Mouse (Mus musculus): ENCODE results near the gene Adamtsl5. TPM values are rescaled to one million over a fixed set of nuclear protein-coding genes. Genes with fewer than 3 reads are reported as not detected.

Gene Adamtsl5
- 10 to 100 TPM; 36.9 to 42.9 TPM for total RNA-seq (2021)

DNA sequence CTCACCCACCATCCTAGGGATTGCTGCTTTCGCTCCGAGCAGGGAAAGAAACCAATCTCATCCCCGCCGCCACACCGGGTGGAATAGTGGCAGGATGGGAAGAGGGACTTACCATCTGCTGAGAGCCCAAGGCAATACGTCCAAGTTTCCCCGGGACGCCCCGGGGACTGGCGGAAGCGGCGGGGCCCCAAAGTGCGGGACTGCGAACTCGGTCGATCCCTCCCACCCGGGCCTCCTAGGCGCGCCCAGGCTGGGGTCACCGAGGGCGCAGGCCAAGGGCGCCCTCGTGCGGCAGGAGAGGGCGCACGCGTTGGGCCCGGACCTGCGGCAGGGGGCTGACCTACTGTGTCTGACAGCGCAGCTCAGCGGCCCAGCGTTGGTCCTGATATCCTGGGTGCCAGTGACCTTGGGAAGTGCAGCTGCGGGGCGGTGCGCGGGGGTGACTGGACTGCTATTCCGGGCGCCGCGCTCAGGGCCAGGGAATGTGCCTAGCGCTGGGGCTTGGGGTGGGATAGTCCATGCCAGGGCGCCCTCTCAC lies at the start of gene Adamtsl5:
Gene Adamtsl5 (minus strand): TSS at position 169 of the 538 bp plus-strand sequence.
- DNase-seq: peak; percentile 82
- intact Hi-C loops (cut with DNase I): loop anchor here (1.0 to 10.0 kb wide), 2 partner anchors 53 to 174 kb away; partner anchors contain the start of genes 1600002K03Rik, Apc2 and Efna2

- DNase-seq: no peak
- intact Hi-C loops (cut with DNase I): no loop called here
These were observed 49.4 kb upstream of the Adamtsl5 start for GRCm38 (mm10) chr10:80397524-80398173.

DNA sequence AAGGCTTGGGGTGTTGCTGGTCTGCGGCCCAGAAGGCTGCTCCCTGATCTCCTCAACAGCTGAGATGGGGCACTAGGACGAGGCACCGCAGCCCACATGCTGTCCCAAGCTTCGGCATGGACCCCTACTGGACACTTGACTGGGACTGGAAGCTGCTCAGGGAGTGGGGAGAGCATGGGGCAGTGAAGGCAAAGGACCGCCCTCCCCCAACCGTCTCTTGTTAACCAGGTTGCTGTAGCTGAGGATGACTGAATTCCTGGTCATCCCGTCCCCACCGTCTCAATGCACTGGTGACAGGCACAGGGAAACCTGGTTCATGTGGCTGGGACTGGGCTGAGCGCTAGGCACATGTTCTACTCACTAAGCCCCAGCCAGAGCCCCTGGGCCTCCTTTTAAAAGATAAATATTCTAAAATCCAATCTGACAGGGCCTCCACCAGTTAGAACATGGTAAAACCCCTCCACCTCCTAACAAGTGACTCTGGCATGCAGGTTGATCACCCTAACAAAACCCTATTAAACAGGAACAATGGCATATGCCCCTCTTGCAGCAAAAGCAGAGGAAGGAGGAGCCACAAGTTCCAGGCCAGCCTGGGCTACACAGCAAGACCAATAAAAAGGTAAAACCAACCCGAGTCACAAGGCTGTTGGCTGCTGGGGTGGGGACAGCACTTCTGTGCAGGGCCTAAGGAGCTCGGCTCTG lies 48.8 kb upstream of the Adamtsl5 start:
- no peak for DNase-seq
- intact Hi-C loops (cut with DNase I): no loop called here

DNA sequence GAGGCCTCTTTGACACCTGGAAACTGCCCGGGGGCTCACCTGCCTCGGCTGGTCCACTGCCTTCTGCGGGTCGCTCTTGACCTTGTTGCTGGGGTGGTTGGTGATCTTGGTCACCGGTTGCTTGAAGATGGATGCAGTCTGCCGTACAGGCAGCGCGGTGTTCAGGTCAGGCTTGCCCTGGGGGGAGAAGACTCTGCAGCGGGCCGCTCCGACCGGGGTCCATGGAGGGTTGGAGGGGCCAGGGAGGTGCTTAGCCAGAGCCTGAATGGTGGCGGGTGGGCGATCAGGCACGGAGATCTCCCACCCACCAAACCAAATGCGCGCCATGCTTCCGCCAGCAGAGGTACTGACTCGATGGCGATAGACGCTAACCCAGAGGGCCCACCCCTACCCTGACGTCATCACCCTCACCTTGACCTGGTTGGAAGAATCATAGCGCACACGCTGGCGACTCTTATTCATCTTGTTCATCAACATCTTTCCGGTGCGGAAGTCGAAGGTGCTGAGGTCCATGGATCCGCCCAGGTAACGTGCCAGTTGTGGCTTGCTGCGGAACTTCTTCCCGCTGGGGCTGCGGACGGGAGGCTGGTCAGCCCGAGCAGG lies 46.9 kb upstream of the Adamtsl5 start:
- no peak for DNase-seq
- intact Hi-C loops (cut with DNase I): no loop called here

- DNase-seq: no peak
- intact Hi-C loops (cut with DNase I): no loop called here
These were observed 44.5 kb upstream of the Adamtsl5 start for GRCm38 (mm10) chr10:80392687-80393086.

DNA sequence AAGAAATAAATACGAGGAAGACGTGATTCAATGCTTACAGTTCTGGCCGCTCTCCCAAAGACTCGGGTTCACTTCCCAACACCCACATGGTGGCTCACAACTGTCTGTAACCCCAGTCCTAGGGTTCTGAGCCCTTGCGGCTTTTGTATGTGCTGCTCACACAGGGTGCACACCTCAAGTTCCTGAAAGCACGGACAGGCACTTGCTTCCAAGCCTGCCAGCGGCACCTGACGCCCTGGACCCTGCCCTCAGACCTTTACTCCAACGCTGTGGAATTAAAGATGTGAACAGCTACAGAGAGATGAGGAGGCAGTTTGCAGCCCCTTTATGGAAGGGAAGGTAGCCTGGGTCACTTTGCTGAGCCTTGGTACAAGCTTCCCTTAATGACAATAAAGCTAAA lies 42.5 kb upstream of the Adamtsl5 start:
- intact Hi-C loops (cut with DNase I): no loop called here

DNA sequence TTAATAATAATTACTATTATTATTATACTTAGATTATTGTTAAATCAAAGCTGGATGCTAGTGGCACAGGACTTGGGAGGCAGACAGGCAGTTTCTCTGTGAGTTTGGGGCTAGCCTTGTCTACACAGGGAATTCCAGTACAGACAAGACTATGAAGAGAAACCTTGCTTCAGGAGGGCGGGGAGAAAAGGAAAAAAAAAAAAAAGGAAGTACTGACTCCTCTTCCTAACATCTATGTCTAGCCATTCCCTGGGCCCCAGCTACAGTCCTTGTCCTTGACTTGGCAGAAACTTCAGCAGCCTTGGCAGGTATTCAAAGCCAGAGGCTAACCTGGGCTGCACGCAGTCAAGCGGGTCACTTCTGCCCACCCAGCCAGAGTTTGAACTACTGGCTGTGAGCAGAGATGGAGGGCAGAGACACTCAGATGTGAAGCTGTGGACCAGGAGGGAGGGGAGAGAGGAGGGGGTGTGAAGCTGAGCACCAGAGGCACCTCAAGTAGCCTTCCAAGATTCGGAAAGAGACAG lies 41.0 kb upstream of the Adamtsl5 start:
- DNase-seq: no peak
- intact Hi-C loops (cut with DNase I): no loop called here

More for the DNA sequence above, 42.5 kb upstream of the Adamtsl5 start:
- no peak for DNase-seq

GRCm38 (mm10) chr10:80388731-80389130 lies 40.5 kb upstream of the Adamtsl5 start:
- intact Hi-C loops (cut with DNase I): no loop called here
- DNase-seq: no peak

DNA sequence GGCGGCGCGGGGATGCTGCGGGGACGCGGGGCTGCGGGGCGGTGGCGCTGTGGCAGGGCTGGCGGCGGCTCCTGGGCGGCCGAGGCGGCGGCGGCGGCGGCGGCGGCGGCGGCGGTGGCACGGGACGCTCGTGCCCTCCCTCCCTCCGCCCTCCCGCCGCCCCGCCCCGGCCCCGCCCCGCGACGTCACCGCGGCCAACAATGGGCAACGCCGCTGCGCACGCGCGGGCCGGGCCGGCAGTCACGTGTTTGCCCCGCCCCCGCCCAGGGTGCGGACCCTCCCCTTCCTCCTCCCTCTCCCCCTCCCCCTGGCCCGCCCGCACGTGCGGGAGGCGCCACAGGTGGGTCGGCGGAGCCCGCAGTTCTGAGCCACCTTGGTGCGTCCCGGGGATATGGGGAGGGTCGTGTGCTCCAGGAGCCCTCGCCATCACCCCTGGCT lies 39.3 kb upstream of the Adamtsl5 start, which contains the start of gene Mex3d:
Gene Mex3d (minus strand): TSS at position 138 of the 438 bp plus-strand sequence.
- intact Hi-C loops (cut with DNase I): no loop called here
- peak; percentile 89 to 90 for DNase-seq

- no peak for DNase-seq
- intact Hi-C loops (cut with DNase I): no loop called here
These were observed 38.7 kb upstream of the Adamtsl5 start for GRCm38 (mm10) chr10:80386735-80387471.

- intact Hi-C loops (cut with DNase I): no loop called here
- DNase-seq: peak; percentile 56 to 65
These were observed 37.9 kb upstream of the Adamtsl5 start for GRCm38 (mm10) chr10:80385811-80386734.

- intact Hi-C loops (cut with DNase I): no loop called here
- DNase-seq: no peak
These were observed 37.1 kb upstream of the Adamtsl5 start for GRCm38 (mm10) chr10:80385310-80385709.

GRCm38 (mm10) chr10:80384709-80385108 lies 36.5 kb upstream of the Adamtsl5 start:
- DNase-seq: no peak
- intact Hi-C loops (cut with DNase I): no loop called here

DNA sequence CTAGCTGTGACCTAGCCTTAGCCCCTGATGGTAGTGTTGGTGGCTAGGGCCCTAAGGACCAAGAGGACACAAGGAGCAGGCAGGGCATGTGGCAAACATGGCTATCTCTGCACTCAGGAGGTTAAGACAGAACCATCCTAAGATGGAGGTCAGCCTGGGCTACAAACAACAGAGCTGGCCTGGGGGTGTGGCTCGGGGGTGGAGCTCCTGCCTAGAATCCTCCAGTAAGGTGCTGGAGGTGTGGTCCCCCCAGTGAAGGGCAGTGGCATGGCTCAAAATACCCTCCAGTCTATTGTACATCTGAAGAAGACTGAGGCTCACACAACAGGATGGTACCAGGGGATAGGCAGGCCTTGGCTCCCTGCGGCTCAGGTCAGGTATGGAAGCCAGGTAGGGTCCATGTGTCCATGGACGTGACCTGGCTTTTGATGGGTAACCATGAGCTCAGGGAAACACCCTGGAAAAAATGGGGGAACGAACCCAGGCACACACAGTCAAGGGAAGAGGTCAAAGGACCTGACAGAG lies 36.0 kb upstream of the Adamtsl5 start:
- no peak for DNase-seq
- intact Hi-C loops (cut with DNase I): no loop called here

- no peak for DNase-seq
- intact Hi-C loops (cut with DNase I): no loop called here
These were observed 35.2 kb upstream of the Adamtsl5 start for GRCm38 (mm10) chr10:80383431-80383830.

- intact Hi-C loops (cut with DNase I): no loop called here
- DNase-seq: no peak
These were observed 34.6 kb upstream of the Adamtsl5 start for GRCm38 (mm10) chr10:80382641-80383365.

DNA sequence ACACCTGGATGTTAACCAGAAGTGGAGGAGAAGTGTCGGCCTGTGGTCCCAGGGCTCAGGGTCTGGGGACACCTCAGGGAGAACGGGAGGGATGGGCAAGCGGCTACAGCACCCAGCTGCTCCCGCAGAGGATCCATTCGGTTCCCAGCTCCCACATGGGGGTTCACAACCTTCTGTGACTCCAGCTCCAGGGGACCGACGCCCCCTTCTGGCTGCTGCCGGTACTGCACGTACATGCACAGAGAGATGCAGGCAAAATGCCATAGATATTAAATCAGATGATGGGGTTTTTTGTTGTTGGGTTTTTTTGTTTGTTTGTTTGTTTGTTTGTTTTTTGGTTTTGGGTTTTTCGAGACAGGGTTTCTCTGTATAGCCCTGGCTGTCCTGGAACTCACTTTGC lies 29.5 kb upstream of the Adamtsl5 start:
- intact Hi-C loops (cut with DNase I): loop anchor here (2.0 to 5.0 kb wide), 2 partner anchors 67 to 130 kb away; no protein-coding TSS in a partner anchor
- no peak for DNase-seq

- peak; percentile 93 to 97 for DNase-seq
- intact Hi-C loops (cut with DNase I): loop anchor here (2.0 to 5.0 kb wide), 2 partner anchors 69 to 131 kb away; no protein-coding TSS in a partner anchor
These were observed 27.9 kb upstream of the Adamtsl5 start for GRCm38 (mm10) chr10:80376160-80376559.
